Mouse (Mus musculus): Measurements from ENCODE around the gene Marveld2.

DNA sequence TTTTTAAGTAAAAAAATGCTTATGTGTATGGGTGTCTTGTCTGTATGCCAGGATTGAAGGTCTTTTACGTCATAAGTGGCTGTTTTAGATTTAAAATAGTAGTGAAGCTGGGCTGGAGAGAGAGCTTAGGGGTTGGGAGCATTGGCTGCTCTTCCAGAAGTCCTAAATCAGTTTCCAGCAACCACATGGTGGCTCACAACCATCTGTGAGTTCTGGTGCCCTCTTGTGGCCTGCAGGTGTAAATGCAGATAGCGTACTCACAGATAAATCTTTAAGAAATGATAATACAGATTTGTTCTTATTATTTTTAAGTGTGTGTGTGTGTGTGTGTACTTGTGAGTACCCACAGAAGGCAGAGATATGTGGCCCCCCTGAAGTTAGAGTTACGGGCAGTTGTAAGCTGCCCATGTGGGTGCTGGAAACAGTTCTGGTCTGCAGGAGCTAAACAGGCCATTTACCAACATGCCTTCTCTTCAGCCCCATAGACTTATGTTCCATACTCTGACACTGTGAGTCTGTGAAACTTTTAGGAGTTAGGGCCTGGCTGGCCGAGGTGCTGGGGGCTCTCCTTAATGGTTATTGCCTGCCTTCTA, 43.2 kb upstream of the Marveld2 start:
- TF ChIP-seq CTCF (IDR thresholded peaks at IDR 0.05; ENCODE audit: borderline replicate concordance, control insufficient read depth, extremely low read depth, insufficient read depth, low read length, poor library complexity) (no peak), POLR2A (IDR thresholded peaks at IDR 0.05; ENCODE audit: control insufficient read depth, extremely low read depth, insufficient read depth, low read length, poor library complexity) (no peak)
